Mouse (Mus musculus): ENCODE measurements at regions not wholly inside any gene's neighbourhood (a gene's known extent, or its start where the extent isn't known, plus 50 kb on each side); places are given as distances from the start of the nearest gene placed in this dataset.
A peak's percentile ranks its signal among the peaks of the same experiment; 100 is the strongest.

DNA sequence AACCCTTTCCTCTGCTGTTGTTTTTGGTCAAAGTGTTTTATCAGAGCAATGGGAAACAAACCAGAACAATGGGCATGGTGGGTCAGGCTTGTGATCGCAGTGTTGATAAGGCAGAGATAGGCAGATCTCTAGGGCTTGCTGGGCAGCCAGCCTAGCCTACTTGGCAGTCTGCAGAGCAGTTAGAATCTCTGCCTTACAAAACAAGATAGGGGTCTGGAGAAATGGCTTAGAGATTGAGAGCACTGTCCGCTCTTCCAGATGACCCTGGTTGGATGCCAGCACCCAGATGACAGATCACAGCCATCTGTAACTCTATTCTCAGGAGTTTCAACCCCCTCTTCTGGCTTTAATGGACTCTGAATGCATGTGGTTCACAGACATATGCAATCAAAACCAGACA lies 289.7 kb upstream of the Thsd7b start:
- H3K27me3 ChIP-seq (ENCODE audit: control insufficient read depth, insufficient read depth, low read length): no peaks in the 10 kb centered on the region
- no peaks in the 10 kb centered on the region for H3K36me3 ChIP-seq (ENCODE audit: control insufficient read depth, insufficient read depth, low read length)
- no peak overlapping the region for H3K27ac ChIP-seq (ENCODE audit: control insufficient read depth, insufficient read depth, low read depth, low read length)
- TF ChIP-seq POLR2A (IDR thresholded peaks at IDR 0.05; ENCODE audit: control insufficient read depth, low read depth, low read length) (no peak), CTCF (IDR thresholded peaks at IDR 0.05; ENCODE audit: control insufficient read depth, insufficient read depth, insufficient replicate concordance, low read depth, low read length) (no peak)
- no peaks in the 10 kb centered on the region for H3K4me1 ChIP-seq (ENCODE audit: control insufficient read depth, insufficient read depth, low read length)
- H3K4me3 ChIP-seq (ENCODE audit: control insufficient read depth, low read depth, low read length): no peak overlapping the region

DNA sequence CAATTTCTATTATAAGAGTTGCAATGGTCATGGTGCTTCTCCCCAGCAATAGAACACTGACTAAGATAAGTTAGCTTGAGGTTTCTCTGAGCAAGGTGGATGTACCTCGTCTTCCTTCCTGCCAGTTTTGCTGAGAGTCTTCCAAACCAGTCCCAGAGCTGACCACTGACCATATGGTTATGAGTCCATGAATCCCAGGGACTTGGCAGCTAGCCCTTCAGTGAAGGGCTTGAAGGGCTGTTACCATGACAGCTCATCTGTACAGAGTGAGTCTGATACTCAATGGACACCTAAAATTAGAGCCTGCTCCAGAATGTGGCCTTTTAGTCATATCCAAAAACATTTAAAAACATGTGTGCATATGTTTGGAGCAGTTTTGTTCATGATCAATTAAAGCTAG lies 297.5 kb upstream of the Thsd7b start:
- Histone ChIP-seq H3K36me3 (ENCODE audit: control insufficient read depth, insufficient read depth, low read length) (no peaks in the 10 kb centered on the region), H3K27ac (ENCODE audit: control insufficient read depth, insufficient read depth, low read depth, low read length) (no peak overlapping the region), H3K4me3 (ENCODE audit: control insufficient read depth, low read depth, low read length) (no peak overlapping the region), H3K4me1 (ENCODE audit: control insufficient read depth, insufficient read depth, low read length) (no peaks in the 10 kb centered on the region), H3K27me3 (ENCODE audit: control insufficient read depth, insufficient read depth, low read length) (no peaks in the 10 kb centered on the region)
- TF ChIP-seq CTCF (IDR thresholded peaks at IDR 0.05; ENCODE audit: control insufficient read depth, insufficient read depth, insufficient replicate concordance, low read depth, low read length) (no peak), POLR2A (IDR thresholded peaks at IDR 0.05; ENCODE audit: control insufficient read depth, low read depth, low read length) (no peak)

DNA sequence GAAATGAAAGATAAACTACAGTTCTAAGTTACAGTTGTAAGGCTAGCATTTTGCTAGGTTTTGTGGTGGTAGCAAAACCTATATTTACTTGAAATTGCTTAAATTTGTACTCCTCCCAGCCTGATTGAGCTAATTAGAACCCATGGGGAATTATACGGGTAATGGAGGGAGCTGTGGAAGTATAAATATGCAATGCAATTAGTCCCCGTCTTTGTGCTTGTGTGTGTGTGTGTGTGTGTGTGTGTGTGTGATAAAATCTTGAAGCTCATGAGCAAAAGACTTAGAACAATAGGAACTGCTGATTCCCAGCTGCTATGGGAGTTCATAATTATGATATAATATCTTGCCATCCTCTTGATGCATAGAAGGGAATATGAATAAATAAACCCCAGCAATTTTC lies 321.7 kb upstream of the Thsd7b start:
- Histone ChIP-seq H3K27me3 (ENCODE audit: control insufficient read depth, insufficient read depth, low read length) (no peaks in the 10 kb centered on the region), H3K36me3 (ENCODE audit: control insufficient read depth, insufficient read depth, low read length) (no peaks in the 10 kb centered on the region), H3K4me1 (ENCODE audit: control insufficient read depth, insufficient read depth, low read length) (no peaks in the 10 kb centered on the region), H3K27ac (ENCODE audit: control insufficient read depth, insufficient read depth, low read depth, low read length) (no peak overlapping the region), H3K4me3 (ENCODE audit: control insufficient read depth, low read depth, low read length) (no peak overlapping the region)
- TF ChIP-seq POLR2A (IDR thresholded peaks at IDR 0.05; ENCODE audit: control insufficient read depth, low read depth, low read length) (no peak), CTCF (IDR thresholded peaks at IDR 0.05; ENCODE audit: control insufficient read depth, insufficient read depth, insufficient replicate concordance, low read depth, low read length) (no peak)

DNA sequence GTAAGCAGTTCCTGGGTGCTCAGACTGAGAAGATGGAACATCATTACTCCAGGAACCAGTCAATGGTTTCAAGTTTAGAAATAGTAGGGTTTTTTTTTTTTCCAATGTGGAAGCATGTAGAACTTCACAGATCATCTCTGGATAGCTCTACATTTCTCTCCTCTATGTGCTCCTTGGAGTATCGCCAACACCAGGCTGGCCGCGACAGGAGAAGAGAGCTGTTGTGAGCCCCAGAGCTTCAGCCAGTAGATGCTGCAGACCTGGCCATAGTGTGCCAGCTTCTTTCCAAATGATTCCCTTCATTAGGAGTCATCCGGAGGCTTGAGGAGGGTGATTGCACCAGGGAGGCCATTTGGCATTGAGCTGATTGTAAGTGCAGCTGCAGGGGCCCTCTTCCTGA lies 322.6 kb upstream of the Thsd7b start:
- Histone ChIP-seq H3K27me3 (ENCODE audit: control insufficient read depth, insufficient read depth, low read length) (no peaks in the 10 kb centered on the region), H3K4me3 (ENCODE audit: control insufficient read depth, low read depth, low read length) (no peak overlapping the region), H3K27ac (ENCODE audit: control insufficient read depth, insufficient read depth, low read depth, low read length) (no peak overlapping the region), H3K36me3 (ENCODE audit: control insufficient read depth, insufficient read depth, low read length) (no peaks in the 10 kb centered on the region), H3K4me1 (ENCODE audit: control insufficient read depth, insufficient read depth, low read length) (no peaks in the 10 kb centered on the region)
- TF ChIP-seq CTCF (IDR thresholded peaks at IDR 0.05; ENCODE audit: control insufficient read depth, insufficient read depth, insufficient replicate concordance, low read depth, low read length) (no peak), POLR2A (IDR thresholded peaks at IDR 0.05; ENCODE audit: control insufficient read depth, low read depth, low read length) (no peak)

DNA sequence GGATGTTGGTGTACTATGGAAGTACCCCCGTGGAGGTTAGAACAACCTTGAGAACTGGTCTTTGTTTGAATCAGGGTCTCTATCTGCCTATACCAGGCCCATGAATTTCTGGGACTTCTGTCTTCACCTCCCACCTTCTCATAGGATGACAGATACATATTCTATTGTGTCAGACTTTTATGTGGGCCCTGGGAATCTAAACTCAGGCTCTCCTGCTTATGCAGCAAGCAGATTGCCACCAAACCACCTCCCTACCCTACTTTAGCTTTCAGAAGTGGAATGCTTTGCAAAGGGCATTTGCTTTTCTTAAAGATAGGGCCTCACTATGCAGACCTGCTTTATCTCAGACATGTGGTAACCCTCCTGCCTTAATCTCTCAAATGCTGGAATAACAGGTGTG lies 322.7 kb upstream of the Cxcr4 start:
- Histone ChIP-seq H3K4me1 (ENCODE audit: control insufficient read depth, insufficient read depth, low read length) (no peaks in the 10 kb centered on the region), H3K27ac (ENCODE audit: control insufficient read depth, insufficient read depth, low read depth, low read length) (no peak overlapping the region), H3K36me3 (ENCODE audit: control insufficient read depth, insufficient read depth, low read length) (no peaks in the 10 kb centered on the region), H3K4me3 (ENCODE audit: control insufficient read depth, low read depth, low read length) (no peak overlapping the region), H3K27me3 (ENCODE audit: control insufficient read depth, insufficient read depth, low read length) (no peaks in the 10 kb centered on the region)
- TF ChIP-seq CTCF (IDR thresholded peaks at IDR 0.05; ENCODE audit: control insufficient read depth, insufficient read depth, insufficient replicate concordance, low read depth, low read length) (no peak), POLR2A (IDR thresholded peaks at IDR 0.05; ENCODE audit: control insufficient read depth, low read depth, low read length) (no peak)

DNA sequence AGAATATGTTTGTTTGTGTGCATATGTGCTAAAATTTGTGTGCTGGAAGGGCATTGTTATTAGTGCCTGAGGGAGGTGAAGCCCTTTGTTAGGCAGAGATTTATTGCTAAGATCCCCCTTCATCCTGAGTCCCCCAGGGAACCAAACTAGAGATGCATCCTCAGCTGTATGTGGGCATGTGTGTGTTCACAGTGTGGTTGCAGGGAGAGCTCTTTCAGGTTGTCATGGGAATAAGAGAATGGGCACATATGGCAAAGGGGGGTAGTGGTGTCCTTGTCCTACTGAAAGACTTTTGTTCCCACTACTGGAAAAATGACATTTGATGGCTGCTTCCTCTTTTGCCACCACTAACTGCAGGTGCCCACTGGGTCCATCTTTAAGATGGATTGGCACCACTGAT lies 320.4 kb upstream of the Cxcr4 start:
- no peak overlapping the region for H3K27ac ChIP-seq (ENCODE audit: control insufficient read depth, insufficient read depth, low read depth, low read length)
- TF ChIP-seq CTCF (IDR thresholded peaks at IDR 0.05; ENCODE audit: control insufficient read depth, insufficient read depth, insufficient replicate concordance, low read depth, low read length) (no peak), POLR2A (IDR thresholded peaks at IDR 0.05; ENCODE audit: control insufficient read depth, low read depth, low read length) (no peak)
- H3K36me3 ChIP-seq (ENCODE audit: control insufficient read depth, insufficient read depth, low read length): no peaks in the 10 kb centered on the region
- H3K4me3 ChIP-seq (ENCODE audit: control insufficient read depth, low read depth, low read length): no peak overlapping the region
- H3K27me3 ChIP-seq (ENCODE audit: control insufficient read depth, insufficient read depth, low read length): no peaks in the 10 kb centered on the region
- no peaks in the 10 kb centered on the region for H3K4me1 ChIP-seq (ENCODE audit: control insufficient read depth, insufficient read depth, low read length)

DNA sequence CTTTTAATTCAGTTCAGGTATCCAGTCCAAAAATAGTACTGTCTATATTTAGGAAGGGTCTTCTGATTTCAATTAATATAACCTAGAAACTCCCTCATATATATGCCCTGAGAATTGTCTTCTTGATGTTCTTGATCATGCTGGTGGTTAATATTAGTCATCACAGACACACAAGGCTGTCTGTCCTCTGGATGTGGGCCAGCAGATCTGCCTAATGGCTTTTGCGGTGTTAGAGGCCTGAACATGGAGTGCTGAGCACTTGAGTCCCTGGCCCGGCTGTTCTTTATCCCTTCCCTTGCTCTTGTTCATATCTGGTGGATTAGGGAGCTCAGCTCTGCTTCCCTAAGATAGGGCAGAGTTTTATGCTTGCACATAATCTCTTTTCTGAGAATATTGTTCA lies 315.5 kb upstream of the Cxcr4 start:
- Histone ChIP-seq H3K4me1 (ENCODE audit: control insufficient read depth, insufficient read depth, low read length) (no peaks in the 10 kb centered on the region), H3K27me3 (ENCODE audit: control insufficient read depth, insufficient read depth, low read length) (no peaks in the 10 kb centered on the region), H3K4me3 (ENCODE audit: control insufficient read depth, low read depth, low read length) (no peak overlapping the region), H3K27ac (ENCODE audit: control insufficient read depth, insufficient read depth, low read depth, low read length) (no peak overlapping the region), H3K36me3 (ENCODE audit: control insufficient read depth, insufficient read depth, low read length) (no peaks in the 10 kb centered on the region)
- TF ChIP-seq CTCF (IDR thresholded peaks at IDR 0.05; ENCODE audit: control insufficient read depth, insufficient read depth, insufficient replicate concordance, low read depth, low read length) (no peak), POLR2A (IDR thresholded peaks at IDR 0.05; ENCODE audit: control insufficient read depth, low read depth, low read length) (no peak)

DNA sequence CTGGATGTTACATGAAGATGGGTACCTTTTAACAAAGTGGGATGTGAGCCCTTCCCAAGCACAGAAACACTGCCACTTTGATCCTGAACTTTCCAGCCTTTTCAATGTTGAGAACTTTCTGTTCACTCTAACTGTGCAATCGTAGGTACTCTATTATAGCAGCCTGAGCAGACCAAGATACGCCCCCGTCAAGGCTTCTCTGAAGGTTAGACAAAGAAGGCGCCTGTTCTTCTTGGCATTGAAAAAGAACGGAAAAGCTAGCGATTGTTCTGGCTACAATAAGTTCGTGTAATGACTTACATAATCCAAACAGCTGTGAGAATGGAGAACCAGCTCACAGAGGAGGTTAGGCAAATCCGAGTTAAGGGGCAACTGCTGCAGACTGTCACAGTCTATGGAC lies 305.9 kb upstream of the Cxcr4 start:
- no peaks in the 10 kb centered on the region for H3K4me1 ChIP-seq (ENCODE audit: control insufficient read depth, insufficient read depth, low read length)
- 0 out of 2 replicates have a peak overlapping the region, but pooled peaks have one; percentile 7 for H3K27ac ChIP-seq (ENCODE audit: control insufficient read depth, insufficient read depth, low read depth, low read length)
- TF ChIP-seq POLR2A (IDR thresholded peaks at IDR 0.05; ENCODE audit: control insufficient read depth, low read depth, low read length) (no peak), CTCF (IDR thresholded peaks at IDR 0.05; ENCODE audit: control insufficient read depth, insufficient read depth, insufficient replicate concordance, low read depth, low read length) (no peak)
- H3K36me3 ChIP-seq (ENCODE audit: control insufficient read depth, insufficient read depth, low read length): no peaks in the 10 kb centered on the region
- H3K27me3 ChIP-seq (ENCODE audit: control insufficient read depth, insufficient read depth, low read length): no peaks in the 10 kb centered on the region
- H3K4me3 ChIP-seq (ENCODE audit: control insufficient read depth, low read depth, low read length): no peak overlapping the region
